Mouse (Mus musculus) lung, postnatal 0 days (tissue): ENCODE measurements around the gene Tekt5.

Source experiments
- CTCF ChIP-seq: IDR thresholded peaks from 2 replicates; pipeline ENCODE4 v1.5.1; 2016; ENCODE audit warnings: antibody characterized with exemption, mild to moderate bottlenecking
- EP300 ChIP-seq: IDR thresholded peaks from 2 replicates; pipeline ENCODE4 v1.6.1; 2016; ENCODE audit warnings: antibody characterized with exemption, mild to moderate bottlenecking, control low read depth

GRCm38 (mm10) chr16:10347551-10347950, 47.7 kb downstream of the Tekt5 start:
- no peak for TF ChIP-seq CTCF
- TF ChIP-seq EP300 = peak; percentile 41; the same call in 1 of the 2 replicates
